Mouse (Mus musculus) heart, adult 8-10 months (tissue): ENCODE measurements around the gene Vkorc1l1. TPM values are rescaled to one million over a fixed set of nuclear protein-coding genes. Genes with fewer than 3 reads are reported as not detected.

ENCODE experiments used
- total RNA-seq, 4 experiments: library from RNA; stranded (reverse); gene quantifications; 2 replicates each; pipeline ENCODE4 v1.2.4; 2022

Vkorc1l1 gene
- total RNA-seq, 4 experiments from 2014 or later, result 14.7 to 18.3 (median 17.0) TPM

Other genes with a start within 250 kb of the Vkorc1l1 start
- not detected for gene Sept14, start 233.5 kb upstream of the Vkorc1l1 start, total RNA-seq
- 10 to 100 TPM; 86.3 to 98.9 (median 90.7) TPM for gene Mrps17, start 226.5 kb upstream of the Vkorc1l1 start, total RNA-seq
- 1,000 to 10,000 TPM in 2 of 4 experiments, 100 to 1,000 TPM in 2; 969 to 1,032 (median 999) TPM for gene Nipsnap2, start 216.9 kb upstream of the Vkorc1l1 start, total RNA-seq
- gene Psph, start 154.5 kb upstream of the Vkorc1l1 start, total RNA-seq, result 1 to 10 TPM; 8.0 to 10.0 (median 8.6) TPM
- 10 to 100 TPM in 2 of 4 experiments, 1 to 10 TPM in 2; 5.9 to 11.7 (median 10.7) TPM for gene Sumf2, start 95.0 kb upstream of the Vkorc1l1 start, total RNA-seq
- 1,000 to 10,000 TPM; 1,037 to 1,147 (median 1,095) TPM for gene Chchd2, start 54.5 kb upstream of the Vkorc1l1 start, total RNA-seq
- gene Zbed5, start 46.2 kb upstream of the Vkorc1l1 start, total RNA-seq, result under 1 TPM; 0.19 to 0.47 (median 0.39) TPM
- 10 to 100 TPM; 14.9 to 25.5 (median 21.2) TPM for gene Phkg1, start 43.4 kb upstream of the Vkorc1l1 start, total RNA-seq
- 1 to 10 TPM in 2 of 4 experiments, under 1 TPM in 2; 0.47 to 1.7 (median 1.0) TPM for gene Nupr1l, start 33.4 kb upstream of the Vkorc1l1 start, total RNA-seq
- gene Gusb, start 61.1 kb downstream of the Vkorc1l1 start, total RNA-seq, result 10 to 100 TPM; 11.7 to 14.2 (median 12.8) TPM
- 1 to 10 TPM; 3.0 to 7.1 (median 6.3) TPM for gene Asl, start 87.3 kb downstream of the Vkorc1l1 start, total RNA-seq
- 10 to 100 TPM; 11.5 to 16.1 (median 14.5) TPM for gene Crcp, start 87.3 kb downstream of the Vkorc1l1 start, total RNA-seq
- gene Tpst1, start 131.4 kb downstream of the Vkorc1l1 start, total RNA-seq, result 10 to 100 TPM in 1 of 4 experiments, 1 to 10 TPM in 3; 8.2 to 10.6 (median 9.3) TPM
- gene Kctd7, start 202.9 kb downstream of the Vkorc1l1 start, total RNA-seq, result 1 to 10 TPM; 2.1 to 3.6 (median 3.1) TPM
- gene Rabgef1, start 229.8 kb downstream of the Vkorc1l1 start, total RNA-seq, result 10 to 100 TPM; 20.6 to 24.3 (median 22.0) TPM